Mouse (Mus musculus): ENCODE measurements around the gene Nudt9.
A peak's percentile ranks its signal among the peaks of the same experiment; 100 is the strongest.

The Nudt9 gene

DNA sequence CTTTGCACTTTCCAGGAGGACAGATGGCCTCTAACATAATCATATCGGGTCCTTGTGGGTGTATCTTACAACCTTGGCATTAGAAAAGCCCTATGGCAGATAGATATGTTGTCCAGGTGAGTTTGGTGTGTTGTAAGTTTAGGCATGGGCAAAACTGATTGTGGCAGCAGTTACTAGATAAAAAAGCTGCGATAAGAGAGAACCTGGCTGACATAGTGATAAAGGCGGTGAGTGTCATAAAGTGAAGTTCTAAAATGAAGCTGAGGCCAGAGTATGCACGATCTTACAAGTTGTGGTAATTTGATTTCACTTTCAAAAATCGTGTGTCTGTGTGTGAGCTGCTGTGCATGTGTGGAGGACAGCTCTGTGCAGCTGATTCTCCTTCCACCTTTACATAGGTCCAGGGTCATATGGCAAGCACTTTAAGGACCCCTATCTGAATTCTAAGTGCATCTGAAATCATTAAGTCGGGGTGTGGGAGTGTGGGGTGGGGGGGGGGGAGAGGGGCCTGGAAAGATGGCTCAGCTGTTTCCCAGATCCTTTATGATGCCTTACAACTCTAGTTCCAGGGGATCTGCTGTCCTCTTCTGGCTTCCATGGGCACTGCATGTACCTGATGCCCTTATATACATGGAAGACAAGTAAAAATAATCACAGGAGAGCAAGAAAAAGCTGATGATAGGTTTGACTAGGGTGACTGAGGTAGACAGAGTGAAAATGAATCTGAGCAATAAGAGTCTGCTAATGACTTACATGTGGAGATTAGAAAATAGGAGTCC lies 6.8 kb upstream of the Nudt9 start:
- peak; percentile 65 for DNase-seq

DNA sequence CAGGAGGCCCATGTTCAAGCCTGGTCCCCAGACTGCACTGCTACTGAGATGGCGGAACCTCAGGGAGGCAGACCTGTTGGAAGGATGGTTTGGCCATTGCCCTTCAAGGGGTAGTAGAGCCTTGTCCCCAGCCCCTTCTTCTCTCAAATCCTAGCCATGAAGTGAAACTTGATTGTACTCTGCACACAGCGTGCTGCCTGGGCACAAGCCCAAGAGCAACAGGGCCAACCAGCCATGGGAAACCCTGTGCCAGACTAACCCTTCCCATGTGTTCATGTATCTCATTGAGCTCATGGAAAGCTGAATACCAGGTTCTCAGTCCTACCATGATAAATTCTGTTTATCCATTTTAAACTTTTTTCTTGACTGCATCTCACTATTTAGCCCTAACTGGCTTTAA lies 3.2 kb upstream of the Nudt9 start:
- DNase-seq = no peak

DNA sequence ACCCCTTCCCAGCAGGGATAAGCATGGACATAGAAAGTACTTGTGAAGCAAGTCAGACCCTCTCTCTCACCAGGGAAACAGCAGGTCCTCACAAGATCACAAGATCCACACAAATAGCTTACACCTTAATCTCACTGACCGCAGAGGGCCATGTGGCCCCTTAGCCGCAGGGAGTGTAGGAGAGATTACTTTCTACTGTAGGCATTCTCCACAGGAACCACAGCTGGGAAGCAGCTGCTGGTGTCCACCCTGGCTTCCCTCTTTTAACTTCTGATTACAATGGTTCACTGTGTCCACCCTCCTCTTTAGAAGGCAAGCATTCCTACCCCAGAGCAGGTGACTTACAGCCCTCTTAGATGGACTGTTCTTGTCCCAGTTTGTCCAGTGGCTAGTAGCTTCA lies 2.4 kb upstream of the Nudt9 start:
- DNase-seq = no peak

DNA sequence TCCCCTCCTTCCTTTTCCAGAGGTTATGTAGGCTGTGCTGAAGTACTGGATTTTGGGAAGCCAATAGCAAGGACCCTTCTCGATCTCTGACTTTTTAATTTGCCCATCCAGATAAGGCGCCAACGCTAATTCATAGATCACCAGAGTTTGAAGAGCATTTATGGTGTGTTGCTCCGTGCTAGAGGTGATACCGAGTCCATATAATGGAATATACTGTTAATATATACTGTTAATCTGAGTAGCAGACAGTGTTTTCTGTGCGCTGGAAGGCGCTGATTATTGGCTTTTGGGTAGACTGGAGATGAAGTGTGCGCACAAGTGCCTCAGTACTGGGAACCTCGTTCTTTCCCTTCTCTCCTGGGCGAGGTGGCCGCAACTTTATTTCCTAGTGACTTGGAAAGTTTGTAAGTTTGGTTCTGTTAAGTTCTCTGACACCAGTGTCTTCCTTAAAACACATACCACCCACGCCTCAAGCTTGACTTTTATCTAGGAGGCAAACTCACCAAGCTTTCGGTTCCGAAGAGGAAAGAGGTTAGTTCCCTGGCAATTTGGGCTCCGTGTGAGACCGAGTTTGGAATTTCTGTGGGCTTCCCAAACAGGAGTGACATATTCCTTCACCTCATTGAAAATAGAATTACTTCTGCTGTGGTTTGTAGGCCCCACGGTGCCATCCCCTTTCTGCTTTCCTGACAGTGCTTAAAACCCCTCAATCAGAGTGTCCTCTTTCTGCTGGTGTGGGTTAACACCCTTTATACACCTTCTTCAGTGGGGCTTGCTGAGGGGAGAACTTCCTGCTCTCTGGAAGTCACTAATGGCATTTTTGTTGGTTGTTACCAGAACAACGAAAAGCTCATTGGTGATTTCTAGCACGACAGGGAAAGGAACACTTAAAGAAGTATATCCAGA lies 1.3 kb downstream of the Nudt9 start:
- DNase-seq = peak; percentile 21

DNA sequence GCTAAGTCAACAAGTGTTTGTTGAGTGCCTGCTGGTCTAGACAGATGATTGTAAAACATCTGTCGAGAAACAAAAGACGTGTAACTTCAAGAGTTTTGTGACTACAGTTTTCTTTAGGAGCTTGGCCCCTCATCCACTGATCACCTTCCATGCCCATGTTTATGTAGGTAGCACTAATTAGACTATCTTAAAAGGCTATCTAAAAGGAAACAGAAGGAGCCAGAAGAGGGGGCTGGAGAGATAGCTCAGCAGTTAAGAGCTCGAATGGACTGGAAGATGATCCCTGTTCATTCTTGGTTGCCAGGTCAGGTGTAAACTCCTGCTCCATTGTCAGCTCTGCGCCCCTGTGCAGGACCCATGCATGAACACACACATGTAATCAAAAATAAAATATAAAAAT lies 2.0 kb downstream of the Nudt9 start:
- DNase-seq = no peak

DNA sequence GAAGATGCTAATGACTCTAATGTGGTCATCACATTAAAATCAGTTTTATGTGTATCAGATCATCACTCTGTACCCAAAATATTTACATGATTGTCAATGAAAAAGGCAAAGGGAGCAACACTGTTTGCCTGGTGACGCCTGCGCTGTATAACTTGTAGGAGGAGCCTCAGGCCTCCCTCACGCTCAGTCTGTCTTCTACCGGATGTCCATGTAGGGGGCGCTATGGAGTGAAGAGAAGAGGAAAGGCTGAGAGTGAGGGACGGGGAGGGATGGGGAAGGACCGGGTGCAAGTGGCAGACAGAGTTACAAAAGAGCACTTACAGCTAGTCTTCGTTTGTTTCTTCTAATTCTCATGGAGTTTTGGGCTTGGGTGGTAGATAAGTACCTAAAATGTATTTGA lies 6.8 kb downstream of the Nudt9 start:
- DNase-seq = peak; percentile 45

DNA sequence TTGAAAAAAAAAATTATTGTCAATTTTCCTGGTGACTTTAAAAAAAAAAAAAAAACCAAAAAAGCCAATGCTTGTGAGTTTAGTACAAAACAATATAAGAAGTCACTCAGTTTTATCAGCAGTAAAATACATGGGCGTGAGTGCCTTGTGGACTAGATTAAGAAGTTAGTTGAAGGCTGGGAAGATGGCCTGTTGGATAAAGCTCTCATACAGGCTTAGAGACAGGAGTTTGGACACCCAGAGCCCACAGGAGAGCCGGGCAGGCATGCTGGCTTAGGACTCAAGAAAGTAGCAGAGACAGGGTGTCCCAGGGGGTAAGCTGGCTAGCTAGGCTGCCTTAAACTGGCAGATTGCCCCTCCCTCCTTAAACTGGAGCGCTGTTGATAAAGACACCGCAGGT lies 8.8 kb downstream of the Nudt9 start:
- DNase-seq = no peak

DNA sequence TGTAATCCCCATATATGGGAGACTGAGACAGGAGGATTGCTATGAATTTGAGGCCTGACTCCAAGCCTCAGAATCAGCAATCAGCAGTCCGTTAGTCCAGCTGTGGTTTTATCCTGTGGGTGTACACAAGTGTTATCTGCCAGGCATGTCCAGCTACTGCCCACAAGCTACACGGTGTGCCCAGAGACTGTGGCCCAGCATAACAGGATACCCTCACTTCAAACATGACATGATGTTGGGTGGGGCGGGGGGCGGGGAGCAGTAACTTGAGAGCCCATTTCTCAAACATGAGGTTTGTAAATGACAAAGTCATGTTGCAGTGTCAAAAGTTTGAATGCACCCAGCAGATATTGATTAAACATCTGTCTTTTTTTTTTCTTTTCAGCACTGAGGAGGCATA lies 9.7 kb downstream of the Nudt9 start:
- no peak for DNase-seq

DNA sequence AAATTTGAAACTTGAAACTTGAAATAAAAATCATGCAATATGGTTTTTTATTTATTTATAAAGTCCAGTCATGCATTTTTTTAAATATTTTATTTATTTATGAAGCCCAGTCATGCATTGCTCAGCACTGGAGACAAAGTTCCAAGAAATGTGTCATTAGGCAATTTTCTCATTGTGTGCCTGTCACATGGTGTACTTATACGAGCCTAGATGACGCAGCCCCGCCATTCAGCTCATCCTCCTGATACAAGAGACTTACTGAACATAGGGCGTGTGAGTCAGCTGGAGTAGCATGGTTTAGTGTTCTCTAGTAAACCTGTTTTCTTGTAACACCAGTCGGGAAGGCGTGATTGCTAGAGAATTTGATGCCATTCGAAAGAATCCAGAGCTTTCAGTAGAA lies 10.2 kb downstream of the Nudt9 start:
- no peak for DNase-seq

DNA sequence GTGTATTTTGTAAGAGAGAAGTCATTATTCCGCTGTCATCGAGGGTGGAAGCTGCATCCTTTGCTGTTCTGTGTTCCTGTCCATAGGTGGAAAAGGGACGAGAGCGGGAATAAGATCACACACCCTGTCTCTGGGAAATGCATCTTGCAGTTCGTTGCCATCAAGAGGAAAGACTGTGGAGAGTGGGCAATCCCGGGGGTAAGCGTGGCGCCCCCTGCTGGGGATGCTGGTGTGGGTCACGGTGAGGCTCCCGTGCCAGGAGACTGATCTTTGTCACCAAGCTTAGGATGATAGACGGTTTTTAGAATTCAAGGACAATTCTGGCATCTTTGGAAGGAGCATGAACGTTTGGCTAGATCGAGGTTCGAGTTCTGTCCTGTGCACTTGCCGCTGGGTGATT lies 11.9 kb downstream of the Nudt9 start:
- DNase-seq = peak; percentile 69

DNA sequence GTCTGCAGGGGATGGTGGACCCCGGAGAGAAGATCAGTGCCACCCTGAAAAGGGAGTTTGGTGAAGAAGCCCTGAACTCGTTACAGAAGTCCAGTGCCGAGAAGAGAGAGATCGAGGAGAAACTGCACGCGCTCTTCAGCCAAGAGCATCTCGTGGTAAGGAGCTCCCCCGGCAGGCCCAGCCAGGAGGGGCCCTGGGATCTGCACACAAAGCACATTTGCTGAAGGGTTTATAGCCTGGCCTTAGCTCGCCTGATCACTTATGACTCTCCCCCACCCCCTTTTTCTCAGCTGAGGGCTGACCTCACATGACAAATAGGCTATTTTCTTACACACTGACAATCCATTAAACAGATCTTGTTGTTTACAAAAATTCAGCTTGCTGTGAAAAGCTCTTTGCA lies 13.5 kb downstream of the Nudt9 start:
- no peak for DNase-seq

DNA sequence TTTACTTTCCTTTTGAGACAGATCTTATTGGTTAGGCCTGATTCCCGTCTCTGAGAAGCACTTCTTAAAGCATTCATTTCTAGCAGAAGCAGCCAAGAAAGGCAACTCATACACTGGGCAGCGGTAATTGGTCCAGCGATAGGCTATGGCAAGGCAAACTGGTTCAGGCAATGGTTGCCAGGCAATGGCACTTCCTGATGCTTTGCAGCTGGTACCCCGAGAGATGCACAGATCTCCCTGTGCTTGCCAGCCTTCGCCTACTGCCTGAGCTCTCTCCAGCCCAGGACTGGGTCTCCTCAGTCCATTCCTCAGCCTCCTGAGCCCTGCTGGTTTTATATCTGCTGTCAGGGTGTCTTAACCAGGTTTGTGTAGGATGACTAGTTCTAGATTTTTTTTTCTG lies 14.3 kb downstream of the Nudt9 start:
- no peak for DNase-seq

DNA sequence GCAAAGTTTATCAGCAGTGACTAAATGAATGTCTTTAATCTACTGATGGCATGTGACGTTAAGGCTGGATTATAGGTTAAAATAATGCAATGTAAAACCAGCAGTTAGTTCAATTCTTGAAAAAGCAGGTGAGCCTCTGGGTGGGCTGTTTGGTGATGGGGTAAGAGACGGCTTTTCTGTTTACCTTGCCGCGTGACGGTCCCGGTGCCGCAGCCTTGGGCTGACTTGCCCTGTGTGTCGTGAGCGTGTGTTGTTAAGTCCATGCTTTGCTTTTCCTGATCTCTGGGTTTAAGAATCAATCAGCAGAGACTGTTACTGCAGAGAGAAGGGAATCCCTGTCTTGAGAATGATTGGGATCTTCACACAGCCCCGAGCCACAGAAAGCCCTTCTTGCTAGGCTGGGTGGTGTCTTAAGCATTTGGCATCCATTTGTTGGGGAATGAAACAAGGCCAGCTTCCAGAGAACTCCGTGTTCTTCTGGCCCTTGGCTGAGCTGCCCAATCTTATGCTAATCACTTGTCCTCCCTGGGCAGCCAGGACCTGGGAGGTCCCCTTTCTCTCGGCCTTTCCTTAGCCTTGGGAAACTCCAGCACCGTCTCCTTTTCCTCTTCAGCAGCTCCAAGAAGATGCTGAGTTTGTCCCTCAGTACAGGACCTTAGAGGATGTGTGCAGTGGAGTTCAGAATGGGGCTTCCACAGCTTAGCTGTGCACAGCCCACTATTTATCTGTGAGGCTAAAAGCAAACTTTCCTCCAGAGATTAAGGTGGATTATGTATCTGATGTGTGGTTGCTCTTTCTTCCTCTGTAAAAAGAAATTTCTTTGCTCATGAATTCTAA lies 16.0 kb downstream of the Nudt9 start:
- no peak for DNase-seq

DNA sequence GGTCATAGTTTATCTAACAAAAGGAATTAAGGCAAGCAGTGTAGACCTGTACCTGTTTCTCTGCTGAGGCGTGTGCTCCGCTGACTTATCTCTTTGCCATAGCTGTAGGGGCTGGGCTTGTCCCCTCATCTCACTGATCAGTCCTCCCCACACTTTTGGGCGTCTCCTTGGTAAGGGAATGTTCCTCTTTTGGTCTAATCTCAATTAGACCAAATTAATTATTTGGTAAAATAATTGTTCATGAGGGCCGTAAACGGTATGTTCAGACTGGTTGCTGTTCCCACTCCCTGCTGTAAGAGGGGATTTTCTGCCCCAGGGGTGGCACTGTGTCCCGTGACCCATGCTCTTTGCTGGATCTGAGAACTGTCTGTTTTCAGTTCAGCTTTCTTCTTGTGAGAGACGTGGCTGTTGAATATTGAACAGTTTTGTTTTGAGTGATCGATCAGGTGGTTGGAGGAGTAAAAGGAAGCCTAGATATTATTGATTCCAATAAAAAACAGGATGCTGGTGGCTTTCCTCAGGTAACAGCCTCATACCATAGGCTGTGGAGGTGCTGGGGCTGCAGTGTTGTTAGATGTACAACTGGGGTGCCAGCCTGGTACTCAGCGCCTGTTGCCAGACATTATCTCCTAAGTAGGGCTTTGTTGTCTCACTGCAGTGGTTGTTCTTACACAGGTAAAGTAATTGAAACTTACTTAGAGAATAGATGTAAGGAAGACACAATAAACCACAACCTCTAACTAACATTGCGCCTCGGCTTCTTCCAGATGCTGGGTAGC lies 16.9 kb downstream of the Nudt9 start:
- no peak for DNase-seq

DNA sequence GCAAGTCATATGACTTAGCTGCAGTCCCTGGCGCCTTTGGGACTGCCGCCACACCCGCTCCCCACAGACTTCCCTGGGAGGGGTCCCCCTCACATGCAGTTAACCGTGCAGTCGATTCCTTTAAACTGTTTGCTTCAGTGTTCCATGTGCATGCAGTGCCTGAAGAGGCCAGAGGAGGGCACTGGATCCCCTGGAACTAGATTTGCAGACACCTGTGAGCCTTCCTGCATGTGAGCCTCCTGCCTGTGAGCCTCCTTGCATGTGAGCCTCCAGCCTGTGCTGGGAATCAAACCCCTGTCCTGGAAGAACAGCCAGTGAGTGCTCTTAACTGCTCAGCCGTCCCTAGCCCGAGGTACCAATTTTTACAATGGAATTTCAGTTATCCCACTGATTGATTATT lies 22.6 kb downstream of the Nudt9 start:
- DNase-seq = peak; percentile 15

DNA sequence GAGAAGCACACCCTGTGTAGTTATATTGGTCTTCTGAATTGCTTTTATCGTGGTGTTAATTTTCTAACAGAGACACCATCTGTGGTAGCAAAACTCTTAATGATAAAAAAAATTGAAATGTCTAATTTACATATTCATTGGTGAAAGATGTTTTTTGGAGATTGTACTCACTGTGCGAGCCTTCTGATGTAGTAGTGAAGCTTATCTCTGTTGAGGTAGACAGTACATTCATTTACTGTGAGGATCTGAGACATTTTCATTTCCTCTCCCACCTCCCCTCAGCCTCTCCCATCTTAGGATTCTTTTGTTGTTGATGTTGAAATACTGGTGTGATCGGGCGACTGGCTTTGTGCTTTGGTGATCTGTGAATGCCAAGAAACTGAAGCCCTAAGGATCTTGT lies 24.9 kb downstream of the Nudt9 start:
- DNase-seq = no peak

DNA sequence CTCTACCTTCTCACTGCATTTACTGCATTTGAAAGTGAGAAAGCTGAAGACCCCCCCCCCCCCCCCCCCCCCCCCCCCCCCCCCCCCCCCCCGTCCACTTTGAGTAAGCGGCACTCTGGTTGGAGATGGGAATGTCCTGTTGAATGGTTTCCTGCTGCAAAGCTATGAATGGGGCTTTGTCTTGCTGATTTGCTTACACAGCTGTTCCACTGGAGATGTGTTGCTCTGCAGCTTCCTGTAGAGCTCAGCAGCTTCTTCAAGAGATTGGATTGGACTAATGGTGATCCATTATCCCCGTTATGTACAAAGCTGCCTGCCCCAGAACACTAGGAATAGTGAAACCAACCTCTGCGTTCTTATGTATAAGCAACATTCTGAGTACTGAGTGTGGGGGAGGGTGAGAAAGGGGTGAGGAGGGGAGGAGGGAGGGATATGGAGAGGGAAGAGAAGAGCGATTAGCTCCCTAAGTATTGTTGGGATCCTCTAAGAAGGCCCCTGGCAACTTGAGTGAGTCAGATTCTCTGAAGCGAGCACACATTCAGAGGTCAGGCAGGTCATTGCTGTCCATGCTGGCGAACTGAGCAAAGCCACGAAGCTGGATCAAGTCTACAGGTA lies 26.3 kb downstream of the Nudt9 start:
- no peak for DNase-seq

DNA sequence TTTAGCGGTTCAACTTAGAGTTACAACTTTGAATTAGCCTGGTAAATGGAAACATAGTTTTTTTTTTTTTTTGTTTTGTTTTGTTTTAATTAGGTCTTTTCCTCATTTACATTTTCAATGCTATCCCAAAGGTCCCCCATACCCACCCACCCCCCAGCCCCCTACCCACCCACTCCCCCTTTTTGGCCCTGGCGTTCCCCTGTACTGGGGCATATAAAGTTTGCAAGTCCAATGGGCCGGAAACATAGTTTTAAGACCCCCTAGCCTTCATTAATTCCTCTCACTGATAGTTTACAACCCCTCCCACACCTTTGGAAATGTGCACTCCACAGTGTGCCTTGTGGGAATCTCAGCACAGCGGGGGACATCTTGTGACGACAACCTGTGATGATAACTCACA lies 27.5 kb downstream of the Nudt9 start:
- DNase-seq = no peak

DNA sequence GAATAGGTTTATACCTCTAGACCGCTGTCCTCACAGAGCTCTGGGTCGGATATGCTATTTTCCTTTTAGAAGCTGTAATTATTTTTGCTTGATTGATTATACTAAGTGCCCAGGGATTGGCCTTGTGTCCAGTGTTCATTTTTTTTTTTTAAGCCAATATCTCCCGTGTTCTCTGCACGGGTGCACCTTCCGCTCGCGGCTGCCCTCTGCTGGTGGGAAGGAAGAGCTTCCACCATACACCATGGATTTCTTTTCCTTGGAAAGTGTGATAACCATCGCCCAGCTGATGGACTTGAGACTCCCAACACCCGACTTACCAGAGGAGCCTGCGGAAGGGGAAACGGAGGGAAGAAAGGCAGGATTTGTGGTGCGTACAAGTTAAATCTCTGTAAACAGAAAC lies 28.3 kb downstream of the Nudt9 start:
- DNase-seq = peak; percentile 84

DNA sequence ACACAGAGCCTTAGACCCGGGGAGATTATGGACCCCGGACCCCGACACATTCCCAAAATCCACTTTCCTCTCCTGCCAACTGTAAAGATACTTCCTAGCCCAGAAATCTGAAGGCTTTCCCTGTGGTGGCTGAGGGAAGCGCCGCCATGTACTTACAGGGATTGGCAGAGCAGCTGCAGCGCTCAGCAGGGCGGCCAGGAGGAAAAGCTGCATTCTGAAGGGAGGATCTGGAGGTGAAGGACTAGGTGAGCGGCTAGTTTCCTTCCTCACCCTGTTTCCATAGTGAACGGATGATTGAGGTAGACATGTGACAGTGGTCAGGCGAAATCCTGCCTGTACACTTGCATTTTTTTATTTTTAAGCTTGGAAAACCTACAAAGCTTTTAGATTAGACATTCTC lies 30.3 kb downstream of the Nudt9 start:
- no peak for DNase-seq

DNA sequence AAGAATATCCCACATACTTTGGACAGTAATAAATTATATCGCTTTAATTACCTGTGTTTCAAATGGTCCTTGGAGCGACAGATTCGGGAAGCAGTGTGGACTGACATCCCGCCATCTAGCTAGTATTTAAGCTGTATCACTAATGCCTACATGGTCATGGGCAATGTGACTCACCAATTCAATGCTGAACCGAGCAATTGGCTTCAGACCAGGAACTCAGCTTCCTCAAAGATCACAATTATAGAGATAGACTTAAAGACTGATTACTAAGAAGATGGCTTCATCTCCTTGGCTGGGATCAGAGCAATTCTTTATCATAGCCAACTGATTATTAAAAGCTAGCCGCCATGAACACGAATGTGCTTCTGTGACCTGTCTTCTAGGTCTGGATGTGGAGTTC lies 31.4 kb downstream of the Nudt9 start, which contains the start of gene Gm17660:
Gm17660 (minus strand) TSS at position 101 of the 400 bp plus-strand sequence.
- no peak for DNase-seq

DNA sequence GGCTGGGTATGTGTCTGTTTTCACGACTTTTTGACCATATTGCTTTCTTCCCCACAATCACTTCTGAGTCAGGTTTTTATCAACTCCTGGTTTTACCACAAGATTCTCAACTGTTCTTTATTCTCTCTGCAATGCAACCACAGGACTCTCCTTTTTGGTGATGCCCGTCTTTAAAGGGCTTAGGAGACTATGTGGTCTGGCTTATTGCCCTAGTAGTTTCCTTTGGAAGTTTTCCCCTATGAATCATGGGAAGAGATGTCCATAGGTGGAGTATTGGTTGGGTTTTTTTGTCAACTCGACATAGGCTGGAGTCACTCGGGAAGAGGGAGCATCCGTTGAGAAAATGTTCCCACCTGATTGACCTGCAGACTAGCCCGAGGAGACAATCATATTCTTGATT lies 34.6 kb downstream of the Nudt9 start:
- DNase-seq = no peak
